Mouse (Mus musculus): ENCODE measurements around the gene P3h1. TPM values are rescaled to one million over a fixed set of nuclear protein-coding genes. Genes with fewer than 3 reads are reported as not detected.

P3h1 gene
- polyA plus RNA-seq (2012; rRNA removed) = 30.1 and 30.6 TPM in 2 replicates

DNA sequence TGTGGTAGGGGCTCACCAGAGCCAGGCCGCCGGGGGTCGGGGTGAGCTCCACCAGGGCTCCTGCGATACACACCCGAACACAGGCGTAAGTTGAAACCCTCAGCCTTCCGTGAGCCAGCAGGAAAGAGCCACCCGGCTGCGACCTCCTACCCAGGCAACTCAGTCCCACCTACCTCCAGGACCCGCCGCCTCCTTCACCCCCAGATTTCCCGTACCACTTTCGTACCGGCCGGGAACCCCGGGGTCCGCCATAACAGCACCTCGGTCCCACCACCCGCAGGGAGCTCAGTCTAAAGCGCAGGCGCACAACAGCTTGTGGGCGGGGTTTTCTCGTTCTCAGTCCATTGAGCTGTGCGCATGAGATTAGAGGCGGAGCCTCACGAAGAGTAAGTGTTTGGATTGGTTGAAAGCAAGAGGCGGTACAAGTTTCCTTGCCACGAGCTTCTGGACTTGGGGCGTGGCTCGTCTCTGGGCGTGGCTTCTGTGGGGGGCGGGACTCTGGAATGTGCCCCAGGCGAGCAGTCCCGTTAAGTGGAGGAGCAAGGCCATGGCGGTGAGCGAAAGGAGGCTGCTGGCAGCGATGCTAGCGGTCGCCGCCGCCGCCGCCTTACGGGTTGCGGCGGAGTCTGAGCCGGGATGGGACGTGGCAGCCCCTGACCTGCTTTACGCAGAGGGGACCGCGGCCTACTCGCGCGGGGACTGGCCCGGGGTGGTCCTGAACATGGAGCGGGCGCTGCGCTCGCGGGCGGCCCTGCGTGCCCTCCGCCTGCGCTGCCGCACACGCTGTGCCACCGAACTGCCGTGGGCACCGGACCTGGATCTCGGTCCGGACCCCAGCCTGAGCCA, at the start of gene P3h1, which contains the start of gene AU022252:
Gene P3h1, plus strand, starts transcription at position 506 of the 846 bp plus-strand sequence.
Gene AU022252, minus strand, starts transcription at position 303 of the 846 bp plus-strand sequence.
- peak; percentile 93 for DNase-seq (ENCODE audit: low spot score)

DNA sequence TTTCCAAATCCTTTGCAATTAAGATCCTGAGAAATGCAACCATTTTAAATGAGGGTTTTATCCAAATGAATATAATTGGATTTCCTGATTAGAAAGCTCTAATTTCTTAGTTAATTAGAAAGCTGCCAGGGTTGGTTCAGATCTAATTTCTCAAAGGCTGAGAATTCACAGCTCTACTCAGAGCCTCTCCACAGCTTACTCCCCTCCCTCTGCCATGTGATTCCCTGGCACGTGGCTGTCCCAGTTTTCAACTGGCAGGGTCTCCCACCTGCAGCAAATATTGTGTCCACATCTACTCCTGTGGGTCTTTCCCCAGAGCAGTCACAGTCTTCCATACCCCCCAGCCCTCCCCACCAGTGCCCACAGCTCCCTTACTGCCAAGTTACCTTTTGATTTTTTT, 49.2 kb upstream of the P3h1 start:
- DNase-seq (ENCODE audit: low spot score) = no peak

DNA sequence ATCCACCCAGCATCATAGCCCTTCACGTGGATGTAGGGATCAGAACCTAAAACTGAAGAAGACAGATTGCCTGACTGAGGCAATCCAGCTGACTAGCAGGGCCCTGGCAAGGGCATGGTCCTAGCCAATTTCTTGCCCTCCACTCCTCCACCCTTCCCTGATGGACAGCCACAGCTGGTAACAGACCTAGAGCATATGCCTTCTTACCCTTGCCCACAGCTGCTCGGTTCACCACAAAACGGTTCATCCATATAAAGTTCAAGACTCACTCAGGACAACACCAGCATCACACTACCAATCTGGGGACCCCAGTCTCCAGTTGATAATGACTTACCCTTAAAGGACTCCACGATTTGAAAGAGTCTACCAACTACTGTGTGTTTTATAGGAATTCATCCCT, 46.9 kb upstream of the P3h1 start:
- no peak for DNase-seq (ENCODE audit: low spot score)

DNA sequence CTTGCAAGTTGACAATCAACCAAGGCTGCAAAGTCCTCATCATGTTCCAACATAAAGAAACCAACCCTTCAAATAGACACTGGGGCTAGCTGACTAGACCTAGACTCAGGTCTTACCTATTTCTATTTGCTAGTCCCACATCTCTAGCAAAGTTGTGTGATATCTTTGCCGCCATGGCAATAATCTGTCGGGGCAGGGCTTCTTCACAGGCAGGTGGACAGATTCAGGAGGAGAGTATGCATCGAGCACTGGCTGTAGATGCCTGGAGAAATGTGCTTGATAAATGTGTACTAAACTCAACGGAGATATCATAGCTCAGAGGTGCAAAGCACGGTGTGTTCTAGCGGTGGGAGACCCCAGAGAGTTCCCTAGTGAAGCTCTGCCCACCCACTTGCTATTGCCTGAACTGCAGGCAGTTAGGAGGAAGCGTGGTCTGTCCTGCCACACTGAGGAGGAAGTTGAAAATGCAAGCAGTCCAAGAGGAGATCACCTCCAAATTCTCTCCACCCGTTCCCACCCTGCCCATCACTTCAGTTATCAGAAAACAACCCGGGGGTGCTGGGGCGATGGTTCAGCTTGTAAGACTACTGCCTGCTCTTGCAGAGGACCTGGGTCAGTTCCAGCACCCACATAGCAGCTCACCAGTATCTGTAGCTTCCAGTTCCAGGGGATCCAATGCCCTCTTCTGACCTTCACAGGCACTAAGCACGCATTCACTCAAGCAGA, 44.5 kb upstream of the P3h1 start:
- DNase-seq (ENCODE audit: low spot score) = no peak

- no peak for DNase-seq (ENCODE audit: low spot score)
Measured at GRCm38 (mm10) chr4:119189392-119189791, 43.3 kb upstream of the P3h1 start.

DNA sequence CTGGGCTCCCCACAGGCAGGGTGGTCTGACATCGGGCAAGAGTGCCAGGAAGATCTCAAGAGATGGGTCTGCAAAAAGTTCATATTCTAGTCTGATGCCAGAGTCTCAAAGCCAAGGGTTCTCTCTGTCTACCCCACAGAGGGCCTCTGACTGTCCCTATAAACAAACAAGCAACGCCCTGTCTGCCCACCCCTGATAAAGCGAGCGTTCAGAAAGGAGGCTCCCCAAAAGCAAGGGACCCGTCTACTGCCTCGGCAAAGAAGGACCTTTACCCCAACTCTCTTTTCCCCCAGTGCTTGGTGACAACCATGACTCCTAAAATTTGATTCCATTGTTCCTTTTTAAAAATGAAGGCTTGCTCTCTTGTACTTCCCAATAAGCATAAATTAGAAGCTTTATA, 42.9 kb upstream of the P3h1 start, which contains the start of gene Ermap:
Gene Ermap, minus strand, starts transcription at position 148 of the 400 bp plus-strand sequence.
- no peak for DNase-seq (ENCODE audit: low spot score)

DNA sequence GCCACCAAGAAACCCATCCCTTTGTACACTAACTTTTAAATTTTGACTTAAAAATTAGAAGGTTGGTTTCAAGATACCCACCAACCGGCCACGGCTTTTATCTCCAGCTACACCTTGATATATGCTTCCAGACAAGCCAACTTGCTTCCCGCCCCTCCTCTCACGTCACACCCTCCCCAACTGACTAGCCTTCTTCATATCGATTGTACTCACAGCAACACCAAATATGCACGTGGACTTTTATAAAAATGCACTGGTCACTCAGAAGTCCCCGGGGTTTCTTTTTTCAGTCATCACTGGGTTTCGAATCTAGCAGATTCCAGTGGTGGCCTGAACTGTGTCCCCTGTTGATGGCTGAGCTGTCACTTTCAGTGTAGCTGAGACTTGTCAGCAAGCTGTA, 42.1 kb upstream of the P3h1 start:
- no peak for DNase-seq (ENCODE audit: low spot score)

DNA sequence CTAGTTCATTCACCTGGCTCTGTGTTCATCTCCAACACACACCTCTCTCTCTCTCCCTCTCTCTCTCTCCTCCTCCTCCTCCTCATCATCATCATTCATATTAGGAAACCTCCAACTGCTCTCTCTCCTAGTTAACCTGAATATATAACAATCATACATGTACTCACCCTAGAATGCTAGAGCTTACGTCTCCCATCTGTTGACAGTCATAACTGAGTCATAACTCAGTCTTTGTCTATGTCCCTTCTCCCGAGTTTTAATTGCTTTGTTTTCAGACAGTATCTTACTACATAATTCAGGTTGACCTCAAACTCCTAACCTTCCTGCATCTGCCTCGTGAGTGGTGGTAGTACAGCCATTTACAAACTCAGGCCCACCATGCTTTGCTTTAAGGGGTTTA, 41.4 kb upstream of the P3h1 start:
- DNase-seq (ENCODE audit: low spot score) = no peak

DNA sequence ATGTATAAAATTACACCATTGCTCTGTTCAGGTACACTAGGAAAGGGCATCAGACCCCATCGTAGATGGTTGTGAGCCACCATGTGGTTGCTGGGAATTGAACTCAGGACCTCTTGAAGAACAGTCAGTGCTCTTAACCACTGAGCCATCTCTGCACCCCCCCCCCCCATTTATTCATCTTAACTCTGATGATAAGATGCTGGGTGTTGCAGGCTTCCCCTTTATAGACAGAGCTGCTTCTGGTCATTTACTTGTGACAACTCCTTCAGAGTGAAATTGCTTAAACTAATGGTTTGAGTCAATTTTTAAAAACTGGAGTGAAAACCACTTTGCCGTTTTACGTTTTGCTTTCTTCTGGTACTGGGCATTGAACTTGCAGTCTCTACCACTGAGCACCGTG, 40.0 kb upstream of the P3h1 start:
- no peak for DNase-seq (ENCODE audit: low spot score)

DNA sequence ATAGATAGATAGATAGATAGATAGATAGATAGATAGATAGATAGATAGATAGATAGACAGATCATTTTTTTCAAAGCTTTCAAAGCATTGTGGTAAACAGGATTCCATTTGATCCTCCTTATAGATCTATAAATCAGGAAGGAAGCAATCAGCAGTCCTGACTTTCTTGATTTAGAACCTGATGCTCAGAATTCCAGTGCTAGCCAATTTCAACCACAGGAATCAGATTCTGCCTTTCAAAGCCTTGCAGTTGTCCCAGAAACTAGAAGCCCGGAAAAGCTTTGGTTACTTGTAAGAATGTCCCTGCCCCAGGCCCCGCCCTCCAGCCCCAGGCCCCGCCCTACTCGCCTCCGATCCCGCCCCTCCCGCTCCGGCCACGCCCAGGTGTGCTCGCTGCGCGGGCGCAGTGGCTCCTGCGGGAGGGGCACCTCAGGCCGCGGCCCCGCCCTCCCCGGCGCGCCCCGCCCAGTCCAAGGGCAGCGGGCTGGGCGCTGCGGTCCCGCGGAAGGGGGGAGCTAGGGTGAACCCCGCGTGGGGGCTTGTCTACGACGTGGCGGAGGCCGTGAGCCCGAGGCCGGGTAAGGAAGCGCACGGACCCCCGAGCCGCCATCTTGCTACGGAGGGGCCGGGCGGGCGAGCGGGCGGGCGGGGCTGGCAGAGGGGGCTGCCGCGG, 37.7 kb upstream of the P3h1 start, which contains the start of gene Svbp:
Gene Svbp, plus strand, starts transcription at position 398 of the 673 bp plus-strand sequence.
- DNase-seq (ENCODE audit: low spot score) = peak; percentile 76

DNA sequence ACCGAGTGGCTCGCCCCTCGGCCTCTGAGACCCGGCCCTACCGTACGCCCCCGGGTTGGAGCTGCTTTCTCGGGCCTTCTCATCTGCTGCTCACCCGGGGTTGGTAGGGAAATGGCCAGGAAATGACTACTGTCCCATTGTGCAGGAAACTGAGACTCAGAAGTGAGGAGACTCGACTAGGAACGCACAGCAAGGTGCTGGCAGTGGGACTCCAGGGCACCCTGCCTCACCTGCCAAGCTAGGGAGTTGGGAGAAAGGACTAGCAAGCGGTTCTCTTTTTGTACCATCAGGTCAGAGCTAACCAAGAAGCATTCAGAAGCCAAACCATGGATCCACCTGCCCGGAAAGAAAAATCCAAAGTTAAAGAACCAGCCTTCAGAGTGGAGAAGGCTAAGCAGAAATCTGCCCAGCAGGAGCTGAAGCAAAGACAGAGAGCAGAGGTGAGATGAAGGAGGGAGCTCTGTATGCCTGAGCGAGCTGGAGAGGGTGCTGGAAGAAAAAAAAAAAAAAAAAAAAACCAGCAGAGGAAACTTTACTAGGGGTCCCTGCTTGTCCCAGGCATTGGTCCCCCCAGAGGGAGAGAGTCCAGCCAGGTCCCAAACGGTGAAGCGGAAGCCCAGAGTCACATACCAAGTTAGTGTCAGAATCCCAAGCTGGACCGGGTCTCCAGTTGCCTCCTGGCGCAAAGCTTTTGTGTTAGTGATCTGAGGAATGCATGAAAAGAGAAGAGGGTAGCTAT, 37.0 kb upstream of the P3h1 start:
- DNase-seq (ENCODE audit: low spot score) = no peak

GRCm38 (mm10) chr4:119198105-119198504, 34.6 kb upstream of the P3h1 start:
- no peak for DNase-seq (ENCODE audit: low spot score)

- no peak for DNase-seq (ENCODE audit: low spot score)
Measured at GRCm38 (mm10) chr4:119204672-119205071, 28.0 kb upstream of the P3h1 start.

GRCm38 (mm10) chr4:119216667-119217066, 16.0 kb upstream of the P3h1 start:
- DNase-seq (ENCODE audit: low spot score) = no peak

GRCm38 (mm10) chr4:119218169-119218568, 14.5 kb upstream of the P3h1 start, which contains the start of gene Tmem269:
Gene Tmem269 (minus strand): TSS chr4:119218217.
- no peak for DNase-seq (ENCODE audit: low spot score)

DNA sequence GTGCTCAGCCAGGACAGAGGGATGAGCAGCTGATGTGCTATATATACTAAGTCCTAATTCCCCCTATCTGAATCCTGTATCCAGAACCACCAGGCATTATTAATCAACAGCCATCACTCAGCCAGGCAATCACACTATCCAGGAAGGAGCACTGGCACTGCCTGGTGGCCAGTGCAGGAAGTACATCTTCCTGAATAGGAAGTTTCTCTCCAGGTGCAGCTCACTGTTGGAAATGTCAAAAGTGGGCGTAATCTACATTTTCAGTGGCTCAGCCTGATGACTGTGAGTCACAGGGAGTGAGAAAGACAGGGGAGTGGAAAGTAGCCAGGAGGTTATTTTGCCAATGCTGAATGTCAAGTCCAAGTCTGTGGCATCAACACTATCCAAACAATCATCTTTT, 9.0 kb upstream of the P3h1 start:
- no peak for DNase-seq (ENCODE audit: low spot score)

GRCm38 (mm10) chr4:119224534-119224933, 8.2 kb upstream of the P3h1 start:
- DNase-seq (ENCODE audit: low spot score) = no peak

DNA sequence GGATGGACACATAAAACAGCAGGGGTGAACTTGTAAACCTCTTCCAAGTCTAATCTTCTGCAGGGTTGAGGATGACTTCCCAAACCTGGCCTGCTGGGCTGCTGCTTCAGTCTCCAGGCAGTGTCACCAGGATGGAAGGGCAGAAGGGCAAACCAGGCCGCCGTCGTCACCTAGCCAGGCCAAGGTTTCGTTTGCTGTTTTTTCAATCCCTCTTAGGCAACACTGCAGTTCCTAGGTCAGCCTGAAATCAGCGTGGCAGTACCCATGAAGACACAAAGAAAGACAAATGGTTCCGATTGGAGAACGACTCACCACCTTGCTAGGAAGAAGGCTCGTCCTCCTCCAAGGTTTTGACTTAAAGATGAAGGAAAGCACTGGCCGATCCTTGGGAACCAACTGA, 7.0 kb upstream of the P3h1 start:
- DNase-seq (ENCODE audit: low spot score) = no peak

- no peak for DNase-seq (ENCODE audit: low spot score)
Measured at GRCm38 (mm10) chr4:119226751-119227150, 6.0 kb upstream of the P3h1 start.

DNA sequence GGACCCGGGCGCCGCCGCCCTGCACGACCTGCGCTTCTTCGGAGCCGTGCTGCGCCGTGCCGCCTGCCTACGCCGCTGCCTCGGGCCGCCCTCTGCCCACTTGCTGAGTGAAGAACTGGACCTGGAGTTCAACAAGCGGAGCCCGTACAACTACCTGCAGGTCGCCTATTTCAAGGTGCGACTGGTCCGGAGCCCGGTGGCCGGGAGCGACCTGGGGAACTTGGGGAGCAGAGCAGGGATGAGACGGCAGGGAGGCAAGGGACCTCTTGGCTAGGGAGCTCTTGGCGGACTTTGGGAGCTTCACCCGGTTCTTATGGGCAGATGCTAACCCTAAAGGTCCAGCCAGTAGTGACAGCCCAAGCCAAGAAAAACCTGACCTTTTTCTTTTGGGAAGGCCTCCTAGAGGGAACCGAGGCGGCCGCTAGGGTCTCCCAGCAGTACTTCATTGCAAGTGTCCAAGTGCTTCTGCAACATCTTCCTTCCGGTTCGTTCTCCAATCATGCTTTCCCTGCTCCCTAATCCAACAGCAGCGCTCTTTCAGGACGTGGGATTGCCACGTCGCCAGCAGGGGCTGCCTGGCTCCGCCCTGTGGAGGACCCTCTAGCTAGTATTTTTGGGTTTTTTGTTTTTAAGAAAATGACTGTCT, 664 bp downstream of the P3h1 start:
- DNase-seq (ENCODE audit: low spot score) = no peak

GRCm38 (mm10) chr4:119234348-119234747, 1.6 kb downstream of the P3h1 start:
- DNase-seq (ENCODE audit: low spot score) = no peak

All from urinary bladder, adult 2 months (tissue).